Mouse (Mus musculus) spleen, postnatal 10 days (tissue): Measurements from ENCODE around the gene Tiam1.

Experiments
- DNase-seq, 2 experiments: peaks; one replicate each; pipeline ENCODE4 v3.0.0; 2021 to 2022; ENCODE audit warnings: low spot score in 2 of 2

The Tiam1 gene

DNA sequence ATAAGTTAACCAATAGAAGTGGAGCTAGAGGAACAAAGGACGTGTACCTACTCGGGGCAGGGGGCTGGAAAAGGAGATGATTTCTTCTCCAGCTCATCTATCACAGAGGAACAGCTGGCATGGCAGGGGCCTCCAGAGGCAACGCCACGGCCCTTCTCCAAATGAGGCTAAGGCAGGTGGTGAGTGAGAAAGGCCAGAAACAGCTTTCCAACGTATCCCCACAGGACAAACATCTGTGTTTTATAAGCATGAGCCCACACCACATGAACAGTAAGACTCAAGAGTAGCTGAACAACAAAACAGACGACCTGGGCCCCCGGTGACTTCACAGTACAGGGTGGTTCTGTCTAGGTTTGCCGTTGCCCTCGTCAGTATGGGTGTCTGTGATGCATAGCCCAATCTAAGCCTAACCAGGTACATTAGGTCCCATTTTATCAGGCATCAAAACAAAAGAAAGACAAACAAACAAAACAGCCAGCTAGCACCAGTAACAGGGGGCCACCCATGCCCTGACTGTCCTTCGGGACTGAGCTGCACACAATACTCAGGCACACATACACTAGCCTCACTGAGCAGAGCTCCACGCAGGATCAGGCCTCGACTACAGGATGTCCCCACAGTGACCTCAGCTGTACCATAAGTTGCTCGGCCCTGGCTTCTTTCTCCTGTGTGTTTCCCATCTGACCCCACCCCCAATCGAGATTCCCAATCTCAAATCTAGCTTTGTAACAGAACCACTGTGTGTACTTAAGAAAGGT, 260.9 kb downstream of the Tiam1 start:
- DNase-seq = no peak

DNA sequence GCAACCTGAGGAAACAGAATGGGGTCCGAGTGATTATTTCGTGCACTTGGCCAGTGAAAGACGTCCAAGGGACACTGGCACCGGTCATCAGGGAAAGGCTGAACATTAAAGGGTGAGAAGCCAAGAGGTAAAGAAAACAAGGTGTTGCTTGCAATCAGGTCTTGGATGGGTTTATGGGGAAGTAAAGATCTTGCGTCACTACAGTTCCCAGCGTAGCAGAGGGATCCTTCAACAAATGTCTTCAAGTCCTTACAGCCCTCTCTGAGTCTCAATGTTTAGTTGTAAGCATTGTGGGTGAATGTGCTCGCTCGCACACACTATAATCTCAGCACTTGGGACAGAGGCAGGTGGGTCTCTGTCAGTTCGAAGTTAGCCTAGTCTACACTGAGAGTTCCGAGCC, 266.4 kb downstream of the Tiam1 start:
- no peak for DNase-seq

DNA sequence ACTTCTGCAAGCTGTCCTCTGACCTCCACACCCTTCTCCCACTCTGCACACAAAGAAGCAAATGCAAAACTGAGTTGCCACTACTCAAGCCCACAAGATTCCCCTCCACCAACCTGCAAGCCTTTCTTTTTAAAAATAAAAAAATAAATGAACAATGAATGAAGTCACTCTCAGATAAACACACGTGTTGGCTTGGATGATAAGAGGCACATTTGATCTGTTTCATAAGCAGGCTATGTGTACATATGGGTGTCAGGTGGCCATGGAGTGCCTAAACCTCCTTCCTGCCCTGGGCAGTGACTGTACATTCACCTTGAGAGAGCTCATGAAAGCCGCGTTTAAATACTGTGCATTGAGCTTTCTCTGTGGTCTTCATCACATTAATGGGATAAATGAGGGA, 267.5 kb downstream of the Tiam1 start:
- no peak for DNase-seq

DNA sequence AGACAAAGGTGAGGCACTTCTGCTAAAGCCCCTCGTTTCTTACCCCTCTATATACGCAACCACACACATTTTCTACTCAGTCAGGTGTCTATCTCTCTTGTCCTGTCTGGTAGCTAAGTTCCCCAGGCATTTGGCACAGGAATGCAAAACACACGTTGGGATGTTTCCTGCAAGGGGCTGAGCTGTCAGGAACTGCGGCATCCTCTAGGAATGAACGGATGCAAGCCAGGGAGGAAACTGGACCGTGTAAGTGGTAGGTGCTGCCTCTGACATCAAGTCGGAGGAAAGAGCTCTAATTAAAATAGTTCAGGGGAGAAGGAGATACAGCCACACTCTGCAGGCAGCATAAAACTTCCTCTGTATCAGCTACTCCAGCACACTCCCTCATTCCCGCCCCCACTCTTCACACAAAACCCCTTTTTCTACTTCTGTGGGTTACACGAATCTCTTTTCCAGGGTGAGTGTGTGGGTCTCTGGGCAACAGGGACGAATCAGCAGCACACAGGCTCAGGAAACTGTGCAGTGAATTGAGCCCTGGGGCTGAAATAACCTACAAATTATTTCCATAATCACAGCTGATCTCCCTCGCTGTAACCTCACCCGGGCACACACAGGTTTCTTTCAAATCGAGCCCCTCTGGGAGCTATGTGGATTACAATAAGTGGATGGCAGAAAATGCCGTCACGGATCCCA, 269.4 kb downstream of the Tiam1 start:
- no peak for DNase-seq

DNA sequence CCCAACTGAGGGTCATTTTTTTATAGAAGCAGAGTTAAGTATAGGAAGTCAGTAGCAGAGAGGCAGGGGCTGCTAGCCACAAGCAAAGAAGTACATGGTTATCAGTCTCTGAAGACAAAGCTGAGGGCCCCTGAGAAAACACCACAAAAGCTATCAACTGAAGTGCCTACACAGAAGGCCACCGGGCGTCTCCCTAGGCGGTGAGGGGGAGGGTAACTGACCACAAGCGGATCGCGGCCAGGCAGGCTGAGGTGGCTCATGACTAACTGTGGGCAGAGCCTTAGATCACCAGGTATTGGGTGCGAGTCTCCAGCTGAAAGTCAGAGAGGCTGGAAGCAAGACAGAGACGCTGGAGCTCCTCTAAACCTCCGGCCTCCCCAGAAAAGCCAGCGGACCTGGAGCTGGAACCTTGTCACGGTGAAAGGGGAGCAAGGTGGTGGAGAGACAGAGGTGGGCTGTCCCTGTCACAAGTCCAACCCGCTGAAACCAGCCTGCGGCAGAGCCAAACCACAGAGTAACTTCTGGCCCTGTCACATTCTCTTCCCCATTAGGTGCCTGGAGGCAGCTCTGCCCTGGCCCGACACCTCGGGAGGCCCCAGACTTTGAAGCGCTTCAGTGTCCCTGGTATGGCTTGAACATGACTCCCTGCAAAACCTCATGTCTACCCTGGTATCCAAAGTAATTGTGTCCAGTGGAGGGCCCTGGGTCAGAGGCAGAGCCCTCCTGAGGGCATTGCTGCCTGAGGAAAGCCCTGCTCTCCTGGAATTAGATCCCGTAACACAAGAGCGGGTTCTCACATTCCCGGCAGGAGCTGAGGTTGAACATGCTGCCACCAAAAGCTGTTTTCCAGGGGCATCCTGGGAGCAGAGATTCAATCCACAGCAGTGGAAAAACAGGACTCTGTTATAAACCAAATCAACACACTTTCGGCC, 271.3 kb downstream of the Tiam1 start:
- peak in 1 of 2 experiments; percentile 20 for DNase-seq

DNA sequence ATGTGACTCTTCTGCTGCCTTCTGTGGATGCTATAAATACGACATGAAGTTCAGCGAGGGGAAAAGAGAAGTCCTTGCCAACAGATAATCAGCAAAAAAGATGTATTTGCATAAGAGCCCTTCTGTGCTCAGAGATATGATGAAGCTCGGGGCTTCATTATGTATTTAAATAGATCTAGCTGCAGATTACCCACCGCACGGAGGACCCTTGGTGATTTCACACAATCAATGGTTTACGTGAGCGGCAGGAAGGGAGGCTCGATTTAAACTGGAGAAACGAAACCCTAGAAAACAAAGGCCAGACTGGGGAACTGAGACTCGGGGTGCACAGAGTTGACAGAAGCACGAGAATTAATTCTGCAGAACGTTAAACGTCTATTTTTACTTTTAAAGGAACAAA, 272.2 kb downstream of the Tiam1 start:
- DNase-seq = no peak

DNA sequence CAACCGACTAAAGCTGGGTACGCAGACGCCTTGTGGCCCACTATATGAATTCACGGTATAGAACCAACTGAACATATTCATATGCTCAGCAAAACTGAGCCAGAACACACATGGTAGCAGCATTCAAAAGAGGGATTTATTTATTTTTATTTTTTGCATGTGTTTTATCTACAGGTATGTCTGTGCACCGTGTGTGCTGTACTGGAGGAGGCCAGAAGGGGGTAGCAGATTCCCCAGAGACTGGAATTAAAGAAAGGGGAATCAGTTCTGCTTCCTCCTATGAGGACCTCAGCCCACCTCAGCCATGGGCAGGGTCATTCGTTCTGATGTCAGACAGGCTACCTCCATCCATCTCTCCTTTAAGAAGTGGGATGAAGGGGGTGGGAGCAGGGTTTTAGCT, 273.5 kb downstream of the Tiam1 start:
- DNase-seq = no peak

DNA sequence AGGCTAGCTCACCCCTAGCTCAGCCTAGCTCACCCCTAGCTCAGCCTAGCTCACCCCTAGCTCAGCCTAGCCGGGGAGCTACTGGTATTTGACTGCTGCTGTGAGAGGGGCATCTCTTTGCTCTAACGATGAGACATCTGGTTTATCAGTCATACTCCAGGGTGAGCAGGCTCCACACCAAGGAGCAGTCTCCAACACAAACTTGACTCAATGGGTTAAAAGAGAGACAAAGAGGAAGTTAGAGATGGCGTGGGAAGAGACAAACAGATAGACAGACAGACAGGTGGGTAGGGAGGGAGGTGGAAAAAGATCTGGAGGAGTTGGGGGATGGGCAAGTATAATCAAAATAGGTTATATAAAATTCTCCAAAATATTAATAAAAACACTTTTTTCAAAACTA, 275.1 kb downstream of the Tiam1 start:
- no peak for DNase-seq

DNA sequence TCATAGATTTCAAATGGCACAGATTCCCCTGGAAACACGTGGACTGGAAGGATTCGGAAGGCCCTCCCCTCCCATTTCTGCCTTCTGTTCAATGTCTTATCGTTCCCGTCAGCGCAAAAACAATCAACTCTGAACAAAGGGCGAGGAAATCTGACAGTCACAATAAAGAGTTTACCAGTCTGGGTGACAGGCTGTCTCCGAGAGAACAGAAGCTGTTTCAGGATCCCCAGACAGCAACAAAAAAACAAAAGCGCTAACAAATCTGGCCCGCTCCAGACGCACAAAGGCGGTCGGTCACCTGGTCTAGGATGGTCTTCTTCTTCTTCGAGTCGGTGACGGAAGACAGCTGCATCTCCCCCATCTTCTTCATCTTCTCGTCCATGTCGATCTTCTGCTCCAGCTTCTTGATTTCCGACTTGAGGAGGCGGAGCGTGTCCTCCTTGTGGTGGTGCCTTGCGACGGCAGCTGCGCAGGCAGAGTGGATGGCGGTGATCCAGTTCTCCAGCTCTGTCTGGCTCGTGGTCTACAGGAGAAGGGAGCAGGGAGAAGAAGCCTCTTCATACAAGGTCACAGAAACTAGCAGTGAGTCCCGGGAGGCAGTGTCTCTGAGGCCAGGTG, 276.2 kb downstream of the Tiam1 start:
- no peak for DNase-seq

DNA sequence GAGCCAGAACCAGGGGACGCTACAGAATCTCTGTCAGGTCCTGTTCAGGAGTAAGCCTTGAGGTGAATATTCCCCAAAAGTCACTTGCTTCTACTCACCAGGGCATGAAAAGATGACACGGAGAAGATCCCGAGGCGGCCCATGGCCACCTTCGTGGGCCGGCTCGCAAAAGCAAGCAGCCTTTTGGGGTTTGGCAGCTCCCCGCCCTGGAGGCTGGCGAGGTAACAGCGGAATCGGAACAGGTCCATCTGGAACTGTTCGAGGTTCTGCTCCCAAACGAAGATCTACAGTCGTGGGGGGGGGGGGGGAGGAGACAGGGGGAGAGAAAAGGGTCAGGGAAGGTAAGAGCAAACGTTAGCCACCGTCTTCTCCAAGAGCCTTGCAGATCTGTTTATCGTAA, 278.4 kb downstream of the Tiam1 start:
- no peak for DNase-seq

DNA sequence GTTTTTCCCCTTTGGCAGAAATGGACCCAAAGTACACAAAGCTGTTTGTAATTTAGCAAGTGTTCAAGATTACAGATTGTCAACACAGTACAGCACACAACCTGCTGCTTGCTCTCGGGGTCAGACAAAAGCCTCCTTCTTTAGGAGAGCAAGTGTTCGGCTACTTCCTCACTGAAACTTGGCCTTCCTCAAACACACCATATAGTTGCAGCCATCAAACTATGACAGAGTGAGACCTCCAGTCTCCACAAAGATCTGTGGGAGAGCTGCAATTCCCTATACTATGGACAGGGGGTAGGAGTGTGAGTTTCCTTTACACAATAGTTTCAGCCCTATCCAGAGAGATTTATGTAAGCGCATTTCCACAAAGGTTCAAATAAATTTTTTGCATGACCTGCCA, 278.9 kb downstream of the Tiam1 start:
- no peak for DNase-seq

DNA sequence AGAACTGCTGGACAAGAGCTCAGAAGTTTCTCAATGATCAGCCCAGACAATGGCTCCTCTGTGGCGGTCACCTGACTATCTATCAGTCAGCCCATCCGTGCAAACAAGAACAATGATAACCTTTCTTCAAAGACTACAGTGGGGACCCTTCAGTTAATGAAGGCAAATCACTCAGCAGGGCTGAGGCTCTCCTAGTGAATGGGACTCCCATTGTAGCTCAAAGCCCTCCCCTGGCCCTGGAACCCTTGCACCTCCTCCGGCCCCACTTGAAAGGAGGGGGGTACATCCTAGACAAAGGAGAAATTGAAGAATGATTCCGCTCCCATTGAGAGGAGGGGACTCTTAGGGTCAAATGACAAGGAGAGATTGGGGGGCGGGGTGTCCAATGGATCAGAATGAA, 280.3 kb downstream of the Tiam1 start:
- no peak for DNase-seq

DNA sequence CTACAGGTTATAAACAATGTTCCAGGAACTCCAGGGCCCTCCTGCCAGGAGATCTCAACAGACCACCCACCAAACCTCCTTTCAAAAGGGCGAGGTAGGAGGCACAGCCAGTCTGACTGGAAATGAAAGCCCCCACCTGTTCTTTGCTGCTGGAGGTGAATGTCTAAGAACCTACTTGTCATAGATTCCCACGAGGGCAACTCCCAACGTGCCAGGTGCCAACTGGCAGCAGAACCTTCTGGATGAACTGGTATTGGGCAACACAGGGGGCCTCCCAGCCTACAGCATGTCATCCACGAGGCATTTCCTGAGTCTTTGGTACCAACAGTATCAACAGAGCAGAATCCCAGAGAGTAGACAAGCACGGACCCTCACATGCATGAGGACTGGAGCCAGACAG, 282.0 kb downstream of the Tiam1 start:
- DNase-seq = no peak

DNA sequence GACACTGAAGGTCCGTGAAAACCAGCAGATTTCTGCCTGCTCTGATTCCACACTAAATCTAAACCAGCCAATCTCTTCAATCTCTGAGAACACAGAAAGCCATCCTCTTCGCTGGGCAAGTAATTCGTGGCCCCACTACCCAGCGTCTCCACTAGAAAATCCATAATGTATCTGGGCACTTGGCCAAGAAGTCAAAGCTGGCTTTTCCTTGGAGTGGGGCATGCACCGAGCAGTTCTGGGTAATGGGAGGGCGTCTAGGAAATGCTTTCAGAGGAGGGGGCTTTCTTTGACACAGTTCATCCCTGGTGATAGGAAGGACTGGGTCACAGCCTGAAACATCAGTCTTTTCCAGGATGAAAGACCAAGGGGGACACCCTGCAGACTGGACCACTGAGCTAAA, 282.9 kb downstream of the Tiam1 start:
- no peak for DNase-seq

DNA sequence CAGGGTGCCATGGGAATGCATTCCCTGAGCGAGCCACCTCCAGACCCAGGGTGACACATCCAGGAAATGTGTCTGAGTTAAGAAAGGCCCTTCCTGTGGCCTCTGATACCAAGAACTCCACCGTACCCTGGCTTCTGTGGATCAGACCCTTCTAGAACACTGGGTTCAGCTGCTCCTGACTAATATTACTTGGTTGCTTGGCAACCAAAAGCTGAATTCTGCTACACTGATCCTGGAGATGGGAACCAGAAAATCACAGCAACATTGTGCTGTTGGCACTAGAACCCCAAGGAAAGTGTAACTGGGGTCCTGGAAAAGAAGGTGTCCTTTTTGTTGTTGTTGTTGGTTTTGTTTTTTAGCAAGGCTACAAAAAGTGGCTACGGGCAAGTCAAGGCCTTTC, 285.9 kb downstream of the Tiam1 start:
- DNase-seq = no peak

DNA sequence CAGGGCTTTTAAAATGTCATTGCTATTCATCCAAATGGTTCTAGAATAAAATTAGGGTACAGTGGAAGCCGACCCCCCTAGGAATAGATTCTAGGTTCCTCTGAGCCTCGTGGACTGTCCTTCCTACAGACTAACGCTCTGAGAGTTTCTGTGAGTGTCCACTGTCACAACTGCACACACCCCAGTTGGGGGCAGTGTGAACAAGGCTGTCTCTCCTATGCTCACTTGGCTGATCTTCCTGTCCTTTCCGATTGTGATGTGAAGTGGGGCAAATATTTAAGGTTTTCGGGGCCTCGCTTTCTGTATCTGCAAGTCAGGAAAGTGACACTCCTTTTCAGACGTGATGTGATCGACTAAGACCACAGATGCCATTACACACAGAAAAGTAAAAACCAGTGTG, 288.8 kb downstream of the Tiam1 start:
- DNase-seq = no peak

DNA sequence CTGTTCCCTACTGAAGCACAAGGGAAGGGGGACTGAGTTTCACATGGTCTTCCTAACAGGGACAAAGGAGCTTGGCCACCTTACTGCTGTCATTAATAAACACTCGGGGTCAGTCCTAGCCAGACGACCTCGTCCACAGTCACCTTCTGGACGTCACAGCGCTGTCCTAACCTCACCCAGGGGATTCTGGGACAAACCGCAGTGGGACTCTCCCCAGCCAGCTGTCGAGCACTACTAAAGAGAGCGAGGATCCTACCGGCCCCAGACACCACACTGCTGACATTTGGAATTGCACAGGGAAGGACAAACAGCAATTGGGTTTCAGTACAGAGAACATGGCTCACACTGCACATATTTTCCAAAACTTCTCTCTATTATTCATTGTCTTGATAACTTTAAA, 292.2 kb downstream of the Tiam1 start:
- no peak for DNase-seq

DNA sequence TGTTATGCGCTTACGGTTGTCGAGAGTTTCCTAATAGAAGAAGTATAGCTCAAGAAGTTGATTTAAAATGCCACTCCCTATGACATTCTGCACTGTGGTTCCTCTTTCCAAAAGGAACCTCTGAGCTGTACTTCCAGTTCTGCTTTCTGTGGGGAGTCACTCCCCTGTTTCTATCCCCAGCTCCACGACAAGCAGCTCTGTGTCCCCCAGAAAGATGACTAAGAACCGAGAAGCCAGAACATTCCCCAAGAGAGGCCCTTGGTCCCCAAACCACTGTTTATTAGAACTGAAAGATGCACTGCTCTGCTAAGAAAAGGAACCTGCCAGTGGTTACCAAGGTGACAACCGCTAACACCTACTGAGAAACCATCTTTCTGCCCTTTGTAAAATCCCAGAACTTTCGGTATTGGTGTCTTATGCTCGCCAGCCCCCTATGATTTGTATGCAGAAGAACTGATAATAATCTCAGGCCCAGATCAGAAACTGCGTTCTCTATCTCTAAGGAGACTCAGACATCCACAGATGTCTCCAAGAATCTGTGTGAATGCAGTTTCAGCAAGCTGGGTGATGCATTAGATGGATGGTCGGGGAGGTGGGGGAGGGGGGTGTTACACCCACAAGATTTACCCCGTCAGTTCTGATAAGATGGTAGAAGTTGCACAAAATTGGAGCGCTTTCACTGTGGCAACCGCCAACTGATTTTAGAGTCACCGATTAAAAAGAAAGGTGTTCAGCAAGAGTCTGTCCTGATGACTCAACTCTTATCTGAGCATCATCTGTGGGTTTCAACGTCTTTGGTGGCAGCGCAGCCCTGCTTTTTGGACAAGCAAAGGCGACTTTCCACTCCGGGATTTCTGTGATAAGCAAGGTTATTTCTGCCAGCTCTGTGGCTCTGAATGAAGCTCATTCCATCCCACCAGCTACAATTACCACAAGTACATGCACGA, 294.6 kb downstream of the Tiam1 start:
- no peak for DNase-seq

DNA sequence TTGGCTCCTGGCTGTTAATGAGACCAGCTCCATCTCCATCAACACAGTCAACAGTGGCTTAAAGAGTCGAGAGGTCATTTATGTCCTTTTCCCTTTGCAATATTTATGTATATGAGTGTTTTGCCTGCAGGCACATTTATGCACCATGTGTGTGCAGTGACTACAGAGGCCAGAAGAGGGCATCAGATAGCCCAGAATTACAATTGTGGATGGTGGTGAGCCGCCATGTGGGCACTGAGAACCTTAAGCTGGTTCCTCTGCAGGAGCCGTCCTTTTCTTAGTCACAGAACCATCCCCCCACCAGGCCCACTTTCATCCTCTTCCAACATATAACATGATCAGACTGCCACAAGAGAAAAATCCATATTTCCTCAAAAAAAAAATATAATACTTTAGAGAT, 295.4 kb downstream of the Tiam1 start:
- no peak for DNase-seq

DNA sequence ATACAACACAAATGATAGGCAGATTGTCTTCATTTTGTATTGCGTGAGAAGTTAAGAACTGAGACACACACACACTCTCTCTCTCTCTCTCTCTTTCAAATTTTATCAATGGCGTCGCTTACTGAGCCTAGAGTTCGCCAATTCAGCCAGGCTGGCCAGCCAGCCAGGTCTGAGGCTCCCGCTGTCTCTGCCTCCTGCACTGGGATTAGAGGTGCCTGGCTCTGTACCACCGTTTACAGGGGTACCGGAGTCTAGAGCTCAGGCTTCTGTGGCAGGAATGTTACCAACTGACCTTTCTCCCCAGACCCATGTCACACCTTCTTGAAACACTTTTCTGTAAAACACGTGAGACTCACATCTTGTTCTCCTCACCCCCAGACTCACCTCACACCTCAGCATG, 298.1 kb downstream of the Tiam1 start:
- no peak for DNase-seq

DNA sequence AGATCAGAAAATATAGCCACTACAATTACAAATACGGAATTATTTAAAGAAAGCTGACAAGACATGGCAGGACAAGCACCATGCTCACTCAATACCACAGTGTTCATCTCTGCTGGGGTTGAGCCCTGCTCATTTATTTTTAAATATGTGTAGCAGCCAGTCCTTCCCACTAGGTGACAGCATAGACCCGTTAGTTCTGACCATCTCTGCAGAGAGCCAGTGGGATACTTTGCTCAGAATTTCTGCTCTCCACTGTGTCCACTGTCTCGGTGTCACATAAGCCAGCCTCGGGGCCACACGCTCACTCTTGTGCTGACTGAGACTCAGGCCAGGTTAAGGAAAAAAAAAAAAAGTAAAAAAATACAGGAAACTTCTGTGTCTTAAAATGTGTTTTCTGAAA, 299.0 kb downstream of the Tiam1 start:
- peak; percentile 21 to 42 for DNase-seq
